Mouse (Mus musculus) inflammation-experienced regulatory T-cells, adult 6 months (primary cell): ENCODE data around the gene H6pd. TPM values are rescaled to one million over a fixed set of nuclear protein-coding genes. Genes with fewer than 3 reads are reported as not detected.
A peak's percentile ranks its signal among the peaks of the same experiment; 100 is the strongest.

ENCODE experiments used
- ATAC-seq: one replicate; pipeline ENCODE4 v1.8.0; 2017
- polyA plus RNA-seq, 3 experiments: library from polyadenylated mRNA; unstranded; fragments of 100-300 nt; shearing (Covaris generic); gene quantifications; one replicate each; pipeline ENCODE4 v1.2.1; 2017

H6pd gene
- polyA plus RNA-seq, 3 experiments from 2014 or later, result 4.1 to 5.9 (median 5.0) TPM

DNA sequence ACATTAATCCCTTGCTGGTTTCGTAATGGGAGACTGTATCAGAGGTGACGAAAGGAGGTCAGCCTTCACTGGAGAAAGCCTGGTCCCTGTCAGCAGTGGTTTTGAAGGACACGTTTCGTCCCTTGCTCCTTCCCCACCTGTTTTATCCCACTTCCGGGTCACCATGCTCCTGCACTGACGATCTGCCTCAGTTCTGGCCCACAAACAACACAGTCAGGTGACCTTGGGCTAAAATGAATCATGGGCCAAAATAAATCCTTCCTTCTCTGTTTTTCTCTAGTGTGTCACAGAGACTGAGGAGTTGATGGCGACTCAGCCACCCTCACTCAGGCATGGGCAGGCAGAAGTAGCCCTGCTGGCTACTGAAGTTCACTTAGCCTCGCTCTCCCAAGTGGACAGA lies 33.5 kb downstream of the H6pd start:
- ATAC-seq, result no peak

- ATAC-seq, result no peak
These were observed 37.4 kb downstream of the H6pd start for GRCm38 (mm10) chr4:149971393-149971792.

- no peak for ATAC-seq
These were observed 40.3 kb downstream of the H6pd start for GRCm38 (mm10) chr4:149968526-149968925.

DNA sequence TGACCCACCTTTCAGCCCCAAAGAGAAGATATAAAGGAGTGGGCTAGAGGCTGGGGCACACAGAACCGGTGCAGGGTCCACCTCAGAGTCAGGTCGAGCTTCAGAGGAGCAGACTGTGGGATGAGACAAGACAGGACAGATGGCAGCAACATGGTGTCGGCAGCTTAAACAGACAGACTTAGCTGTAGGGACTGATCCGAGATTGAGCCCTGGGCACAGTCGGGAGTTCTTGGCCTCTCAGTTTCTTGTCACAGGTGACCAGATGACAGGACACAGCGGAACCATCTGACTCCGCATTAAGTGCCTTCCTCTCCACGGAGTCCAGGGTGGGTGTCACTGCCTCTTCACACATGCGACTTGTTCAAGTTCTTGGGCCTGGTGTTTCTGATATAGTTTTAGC lies 41.9 kb downstream of the H6pd start:
- ATAC-seq, result no peak

- no peak for ATAC-seq
These were observed 42.6 kb downstream of the H6pd start for GRCm38 (mm10) chr4:149966252-149966651.

- no peak for ATAC-seq
These were observed 43.2 kb downstream of the H6pd start for GRCm38 (mm10) chr4:149965672-149966071.

DNA sequence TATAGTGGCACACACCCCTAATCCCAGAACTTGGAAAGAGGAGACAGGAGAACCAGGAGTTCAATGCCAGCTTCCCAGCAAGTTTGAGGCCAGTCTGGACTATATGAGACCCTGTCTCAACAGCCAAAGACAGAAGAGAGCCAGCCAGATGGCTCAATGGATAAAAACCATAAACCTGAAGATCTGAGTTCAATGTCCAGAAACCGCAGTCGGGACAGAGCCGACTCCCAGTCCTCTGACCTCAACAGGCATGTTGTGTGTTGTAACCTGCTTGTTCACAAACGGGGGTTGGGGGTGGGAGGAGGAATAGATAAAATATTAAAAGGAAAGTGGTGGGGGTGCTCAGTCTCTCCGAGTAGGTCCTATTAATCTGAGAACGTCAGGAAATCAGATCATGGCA lies 43.6 kb downstream of the H6pd start:
- no peak for ATAC-seq

- ATAC-seq, result no peak
These were observed 44.1 kb downstream of the H6pd start for GRCm38 (mm10) chr4:149964770-149965169.

- no peak for ATAC-seq
These were observed 44.5 kb downstream of the H6pd start for GRCm38 (mm10) chr4:149964285-149964684.

- ATAC-seq, result no peak
These were observed 48.4 kb downstream of the H6pd start for GRCm38 (mm10) chr4:149960391-149960790.

- no peak for ATAC-seq
These were observed 49.0 kb downstream of the H6pd start for GRCm38 (mm10) chr4:149959816-149960215.

GRCm38 (mm10) chr4:149958566-149958965 lies 50.3 kb downstream of the H6pd start:
- ATAC-seq, result no peak

GRCm38 (mm10) chr4:149956048-149956447 lies 52.8 kb downstream of the H6pd start:
- ATAC-seq, result no peak

DNA sequence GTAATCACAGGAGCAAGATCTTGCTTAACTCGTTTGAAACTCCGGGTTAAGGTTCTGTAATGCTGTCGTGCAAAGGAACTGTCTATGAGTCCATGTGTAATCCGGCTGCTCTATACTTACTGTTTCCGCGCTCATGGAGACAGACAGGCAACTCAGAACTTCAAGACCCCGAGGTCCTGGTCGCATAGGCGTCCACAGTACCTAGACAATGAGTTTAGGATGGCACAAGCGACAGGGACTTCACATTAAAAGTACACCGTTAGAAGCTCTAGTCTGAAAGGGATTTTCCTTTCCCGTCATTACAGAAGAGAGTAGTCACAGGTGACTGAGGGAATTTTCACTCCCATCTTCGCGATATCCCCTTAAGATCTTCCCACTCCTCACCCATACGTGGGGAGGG lies 53.2 kb downstream of the H6pd start:
- no peak for ATAC-seq

- ATAC-seq, result peak; percentile 92
These were observed 53.9 kb downstream of the H6pd start, which contains the start of gene Spsb1 for GRCm38 (mm10) chr4:149954893-149955439. Spsb1 (minus strand) TSS chr4:149955043.

DNA sequence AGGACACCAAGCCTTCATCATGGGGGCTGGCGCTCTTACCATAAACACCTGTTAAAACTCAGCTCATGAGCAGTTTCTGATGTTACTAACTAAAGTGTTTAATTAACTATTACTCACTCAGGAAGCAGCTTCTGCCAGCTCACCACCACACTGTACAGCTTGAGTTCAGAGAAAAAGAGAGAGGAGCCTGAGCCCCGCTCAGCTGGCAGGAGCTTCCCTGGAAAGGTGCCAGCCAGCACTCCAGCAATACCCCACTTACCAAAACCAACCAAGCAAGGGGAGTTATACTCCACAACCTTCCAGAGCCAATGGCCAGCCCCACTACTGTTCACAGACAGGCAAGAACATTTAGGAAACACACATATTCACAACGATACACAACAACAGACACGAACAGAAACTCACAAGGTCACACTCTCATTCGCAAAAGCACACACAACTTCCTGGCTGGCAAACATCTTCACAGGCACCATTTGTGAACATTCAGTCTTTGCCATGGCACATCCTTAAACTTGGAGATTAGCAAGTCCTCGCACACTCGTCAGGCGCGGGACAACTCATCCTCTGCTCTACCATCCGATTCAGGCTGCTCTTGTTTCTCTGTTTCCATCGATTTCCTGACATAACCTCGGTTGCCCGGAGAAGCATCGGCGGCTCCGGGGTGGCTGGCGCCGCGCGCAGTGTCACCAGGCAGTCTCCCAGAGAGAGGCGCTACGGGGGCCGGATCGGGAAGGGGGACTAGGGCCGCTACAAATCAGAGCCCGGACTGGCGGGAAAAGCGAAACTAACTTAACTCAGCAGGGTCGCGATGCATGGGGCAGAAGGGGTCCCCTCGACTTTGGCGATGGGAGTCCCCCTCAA lies 55.0 kb downstream of the H6pd start:
- peak; percentile 12 for ATAC-seq

DNA sequence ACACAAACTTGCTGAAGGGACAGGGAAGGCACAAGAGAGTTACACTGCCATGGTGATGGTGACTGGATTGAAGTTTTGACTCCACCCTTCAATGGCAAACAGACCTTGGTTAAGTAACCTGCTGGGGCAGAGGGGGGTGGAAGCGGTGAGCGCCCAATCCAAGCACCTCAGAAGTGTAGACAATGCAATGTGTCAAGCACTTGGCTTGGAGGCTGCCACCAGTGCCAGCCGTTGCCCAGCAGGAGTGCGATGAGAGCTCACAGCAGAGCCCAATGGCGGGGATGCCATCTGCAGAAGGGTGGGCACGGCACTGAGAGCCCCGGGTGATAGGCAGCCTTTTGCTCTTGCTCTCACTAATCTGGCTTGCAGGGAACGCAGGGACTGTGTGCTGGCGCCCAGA lies 56.6 kb downstream of the H6pd start:
- no peak for ATAC-seq

GRCm38 (mm10) chr4:149951201-149951600 lies 57.6 kb downstream of the H6pd start:
- ATAC-seq, result no peak

GRCm38 (mm10) chr4:149949691-149950090 lies 59.1 kb downstream of the H6pd start:
- no peak for ATAC-seq

DNA sequence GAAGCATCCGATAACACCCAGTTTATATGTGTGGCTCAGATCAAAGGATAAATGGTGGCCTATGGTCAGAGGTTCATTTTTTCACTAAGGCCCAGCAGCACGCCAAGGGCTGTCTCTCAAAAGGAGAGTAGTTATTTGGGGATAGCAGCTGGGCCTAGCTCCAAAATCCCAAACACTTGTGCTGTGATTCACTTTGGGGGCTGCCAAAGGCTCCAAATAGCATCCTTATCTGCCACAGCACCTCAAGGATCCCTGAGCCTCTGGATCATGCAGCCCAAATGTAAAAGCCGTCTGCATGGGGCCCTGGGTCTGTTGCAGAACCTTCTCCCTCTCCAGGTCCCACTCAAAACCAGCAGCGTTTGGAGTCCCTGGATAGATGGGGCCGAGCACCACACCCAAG lies 60.7 kb downstream of the H6pd start:
- ATAC-seq, result no peak

GRCm38 (mm10) chr4:149947396-149947795 lies 61.4 kb downstream of the H6pd start:
- no peak for ATAC-seq

DNA sequence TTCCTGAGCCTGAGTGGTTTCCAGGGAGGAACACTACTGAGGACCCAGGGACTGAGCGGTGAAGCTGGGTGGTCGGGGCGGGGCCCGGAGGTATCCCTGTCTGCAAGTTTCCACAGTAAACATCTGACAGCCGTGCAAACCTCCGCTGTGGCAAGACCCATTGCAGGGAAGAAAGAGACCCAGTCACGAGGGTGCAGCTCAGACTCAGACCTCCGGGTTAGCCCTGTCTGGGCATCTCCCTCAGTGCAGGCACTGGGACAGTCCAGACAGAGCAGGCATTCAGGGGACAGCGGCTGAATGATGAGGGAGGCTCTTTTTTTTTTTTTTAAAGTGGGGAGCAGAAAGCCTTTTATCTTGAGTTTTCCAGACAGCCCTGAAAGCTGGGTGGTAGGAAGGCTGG lies 63.6 kb downstream of the H6pd start:
- no peak for ATAC-seq

DNA sequence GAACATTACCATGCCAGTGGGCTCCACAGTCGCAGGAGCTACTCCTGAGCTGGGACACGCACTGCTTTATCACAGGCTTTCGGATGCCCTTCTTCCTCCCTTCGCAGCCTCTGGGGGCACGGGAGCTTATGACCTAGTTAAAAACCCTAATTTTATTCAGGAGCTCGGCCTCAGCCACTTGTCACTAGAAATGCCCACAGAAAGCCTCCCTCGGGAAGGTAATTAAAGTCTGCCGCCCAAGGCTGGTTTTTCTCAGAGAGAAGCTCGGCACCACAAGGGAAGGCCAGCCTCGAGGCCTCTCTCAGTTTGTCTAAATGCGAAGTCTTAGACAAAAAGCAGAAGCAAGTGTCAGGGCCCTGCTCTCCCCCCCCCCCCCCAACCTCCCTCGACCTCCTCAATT lies 64.6 kb downstream of the H6pd start:
- no peak for ATAC-seq
